7 mouse cellular contexts compared by ENCODE assay signal in genomic region chr2:155073978-155074765, GRCm38 (mm10). TPM values are rescaled to one million over a fixed set of nuclear protein-coding genes. Genes with fewer than 3 reads are reported as not detected.
DNase-seq lines count a peak whose midpoint lies in the region; ATAC-seq and TF ChIP-seq lines count a peak whose summit lies in the region.

Gene Ahcy (minus strand): TSS chr2:155074497.

- H3K27me3 ChIP-seq in embryonic facial prominence, embryonic 12.5 days: no peaks in the 10 kb centered on the region
- H3K27me3 ChIP-seq in kidney, adult 2 months (replicated peaks; ENCODE audit: control insufficient read depth, insufficient read depth, low read length): no peaks in the 10 kb centered on the region
- no peaks in the 10 kb centered on the region for H3K27me3 ChIP-seq in limb, embryonic 12.5 days
- H3K27me3 ChIP-seq in midbrain, embryonic 15.5 days (replicated peaks): no peaks in the 10 kb centered on the region
- no peaks in the 10 kb centered on the region for H3K27me3 ChIP-seq in spleen, adult 2 months (ENCODE audit: control insufficient read depth, insufficient read depth, low read length)

- peak; percentile 91 for ATAC-seq in embryonic facial prominence, embryonic 12.5 days (ENCODE audit: insufficient number of reproducible peaks, insufficient read depth, low FRiP score, low TSS enrichment)
- ATAC-seq in limb, embryonic 12.5 days (ENCODE audit: insufficient number of reproducible peaks, insufficient read depth, low FRiP score, low TSS enrichment, low read depth): peak; percentile 95
- peak; percentile 97 for ATAC-seq in midbrain, embryonic 15.5 days (replicated peaks)

- peak within 1 kb of the TSS; percentile 70 for H3K4me2 ChIP-seq in embryonic facial prominence, embryonic 12.5 days (replicated peaks)
- peak within 1 kb of the TSS; percentile 70 for H3K4me2 ChIP-seq in limb, embryonic 12.5 days
- peak within 1 kb of the TSS; percentile 85 for H3K4me2 ChIP-seq in midbrain, embryonic 15.5 days

- no peaks in the 10 kb centered on the region for H3K9me3 ChIP-seq in embryonic facial prominence, embryonic 12.5 days
- H3K9me3 ChIP-seq in limb, embryonic 12.5 days: no peaks in the 10 kb centered on the region
- no peaks in the 10 kb centered on the region for H3K9me3 ChIP-seq in midbrain, embryonic 15.5 days

- DNase-seq in adrenal gland, postnatal 25 days: peak; percentile 89
- peak; percentile 92 to 94 for DNase-seq in heart, adult 18-20 months
- peak; percentile 97 for DNase-seq in kidney, adult 2 months
- DNase-seq in spleen, adult 2 months (ENCODE audit: low read depth in 1 of 2, low spot score in 2 of 2): peak; percentile 73 to 85

- WGBS in embryonic facial prominence, embryonic 12.5 days: under 1% methylated on average over 56 of the region's 56 CpGs
- WGBS in kidney, adult 2 months: under 1% methylated on average over 56 of the region's 56 CpGs
- under 1% methylated on average over 56 of the region's 56 CpGs for WGBS in limb, embryonic 12.5 days
- under 1% methylated on average over 56 of the region's 56 CpGs for WGBS in midbrain, embryonic 15.5 days
- under 1% methylated on average over 56 of the region's 56 CpGs for WGBS in spleen, adult 2 months

- peak within 1 kb of the TSS; percentile 84 for H3K9ac ChIP-seq in embryonic facial prominence, embryonic 12.5 days
- H3K9ac ChIP-seq in limb, embryonic 12.5 days (replicated peaks): peak within 1 kb of the TSS; percentile 82
- peak within 1 kb of the TSS; percentile 90 for H3K9ac ChIP-seq in midbrain, embryonic 15.5 days

- H3K4me1 ChIP-seq in embryonic facial prominence, embryonic 12.5 days: peaks cover 16% of the 10 kb centered on the region; the same call in 1 of the 2 replicates
- peaks cover 15% of the 10 kb centered on the region for H3K4me1 ChIP-seq in kidney, adult 2 months (ENCODE audit: control insufficient read depth, insufficient read depth, low read length)
- H3K4me1 ChIP-seq in limb, embryonic 12.5 days (replicated peaks): peaks cover 26% of the 10 kb centered on the region
- H3K4me1 ChIP-seq in midbrain, embryonic 15.5 days: peaks cover 24% of the 10 kb centered on the region
- H3K4me1 ChIP-seq in spleen, adult 2 months (ENCODE audit: control insufficient read depth, insufficient read depth, insufficient read length): peaks cover 7% of the 10 kb centered on the region; the same call in 1 of the 2 replicates

- peak within 1 kb of the TSS; percentile 77 for H3K27ac ChIP-seq in embryonic facial prominence, embryonic 12.5 days
- peak within 1 kb of the TSS; percentile 77 for H3K27ac ChIP-seq in kidney, adult 2 months (ENCODE audit: insufficient read depth, low read depth, low read length)
- peak within 1 kb of the TSS; percentile 88 for H3K27ac ChIP-seq in limb, embryonic 12.5 days
- H3K27ac ChIP-seq in midbrain, embryonic 15.5 days: peak within 1 kb of the TSS; percentile 89
- H3K27ac ChIP-seq in spleen, adult 2 months (ENCODE audit: insufficient read depth, low read length): peak within 1 kb of the TSS; percentile 83

- TF ChIP-seq CTCF in kidney, adult 2 months (conservative IDR thresholded peaks at IDR 0.05; ENCODE audit: insufficient read depth, insufficient read length, low read depth, low read length): no peak
- TF ChIP-seq CTCF in spleen, adult 2 months (IDR thresholded peaks at IDR 0.05; ENCODE audit: extremely low read depth, insufficient read depth, insufficient read length, insufficient replicate concordance): no peak

- H3K4me3 ChIP-seq in embryonic facial prominence, embryonic 12.5 days: peak within 1 kb of the TSS; percentile 74
- H3K4me3 ChIP-seq in kidney, adult 2 months (ENCODE audit: insufficient read depth, low read depth, low read length): peak within 1 kb of the TSS; percentile 86
- H3K4me3 ChIP-seq in limb, embryonic 12.5 days (replicated peaks): peak within 1 kb of the TSS; percentile 69
- H3K4me3 ChIP-seq in midbrain, embryonic 15.5 days: peak within 1 kb of the TSS; percentile 78
- H3K4me3 ChIP-seq in spleen, adult 2 months (ENCODE audit: extremely low read depth, insufficient read depth, insufficient read length): peak within 1 kb of the TSS; percentile 86

- H3K36me3 ChIP-seq in embryonic facial prominence, embryonic 12.5 days: no peaks in the 10 kb centered on the region
- no peaks in the 10 kb centered on the region for H3K36me3 ChIP-seq in kidney, adult 2 months (ENCODE audit: control insufficient read depth, insufficient read depth, low read length)
- no peaks in the 10 kb centered on the region; the same call in 1 of the 2 replicates for H3K36me3 ChIP-seq in limb, embryonic 12.5 days
- no peaks in the 10 kb centered on the region for H3K36me3 ChIP-seq in midbrain, embryonic 15.5 days (replicated peaks)
- H3K36me3 ChIP-seq in spleen, adult 2 months (ENCODE audit: control insufficient read depth, insufficient read depth, low read length): no peaks in the 10 kb centered on the region

- TF ChIP-seq POLR2A in kidney, adult 2 months (IDR thresholded peaks at IDR 0.05; ENCODE audit: low read depth, low read length): no peak
- TF ChIP-seq POLR2A in spleen, adult 2 months (IDR thresholded peaks at IDR 0.05; ENCODE audit: low read depth, low read length): peak; percentile 36; the same call in 1 of the 2 replicates

RNA-seq across cellular contexts. Expression of gene Ahcy, which starts in this region (rescaled TPM):
- 42.0 and 52.2 TPM in 2 replicates for total RNA-seq in adrenal gland, postnatal 25 days (2021)
- 74.6 and 82.1 TPM in 2 replicates for polyA plus RNA-seq in embryonic facial prominence, embryonic 12.5 days (2016; fragmentation: Nextera tagmentation; extraction: Ambion mirVana)
- total RNA-seq in heart, adult 18-20 months (2021): 10 to 100 TPM; 10.4 to 16.4 TPM
- 250 and 263 TPM in 2 replicates for polyA plus RNA-seq in kidney, adult 2 months (2012; rRNA removed)
- 86.0 and 87.8 TPM in 2 replicates for polyA plus RNA-seq in limb, embryonic 12.5 days (2016; fragmentation: Nextera tagmentation; extraction: Ambion mirVana)
- polyA plus RNA-seq in midbrain, embryonic 15.5 days (2015; fragmentation: Nextera tagmentation; extraction: Ambion mirVana): 34.5 and 38.8 TPM in 2 replicates
- 44.2 and 44.5 TPM in 2 replicates for polyA plus RNA-seq in spleen, adult 2 months (2012; rRNA removed)

Comparison
In these comparisons a context has a peak if more than half of its experiments do, and no peak if none do; other contexts are left out.
1. Peak in every context shown above with its lines: DNase-seq, ATAC-seq, H3K4me3 ChIP-seq and H3K27ac ChIP-seq.